Mouse (Mus musculus): ENCODE measurements around the gene Best3.

DNA sequence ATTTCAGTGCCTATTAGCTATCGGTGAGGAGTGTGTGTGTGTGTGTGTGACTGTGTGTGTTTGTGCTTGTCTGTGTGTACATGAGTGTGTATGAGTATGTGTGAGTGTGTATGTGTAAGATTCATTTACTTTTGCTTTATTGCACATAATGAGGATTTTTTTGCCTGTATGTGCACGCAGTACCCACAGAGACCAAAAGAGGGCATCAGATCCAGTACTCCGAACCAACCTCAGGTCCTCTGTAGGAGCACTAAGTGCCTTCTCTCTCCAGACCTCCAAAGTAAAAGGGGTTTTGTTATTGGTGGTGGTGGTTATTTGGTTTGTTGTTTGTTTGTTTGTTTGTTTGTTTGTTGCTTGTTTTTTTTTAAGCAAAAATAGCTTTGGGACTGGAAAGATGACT, 5.2 kb upstream of the Best3 start:
- peak; percentile 91 for TF ChIP-seq CTCF (conservative IDR thresholded peaks at IDR 0.05; ENCODE audit: low read length)
- TF ChIP-seq POU5F1 (IDR thresholded peaks at IDR 0.05; ENCODE audit: borderline replicate concordance, low read length), result no peak

All from E14TG2a.4 (cell line).